Mouse (Mus musculus) myocyte (in vitro differentiated cells): Measurements from ENCODE around the gene Pla2g4a.

ENCODE experiments used
- E2F4 ChIP-seq: IDR thresholded peaks from one replicate; pipeline ENCODE4 v1.6.1; 2011; ENCODE audit warnings: mild to moderate bottlenecking, control low read depth, moderate library complexity; ENCODE audit not compliant: insufficient read depth
- POLR2A ChIP-seq: IDR thresholded peaks from one replicate; pipeline ENCODE4 v1.6.1; 2011; ENCODE audit warnings: low read depth, mild to moderate bottlenecking, control low read depth, moderate library complexity; ENCODE audit not compliant: insufficient read length
- SRF ChIP-seq: IDR thresholded peaks from one replicate; pipeline ENCODE4 v1.6.1; 2011; ENCODE audit warnings: low read depth; ENCODE audit not compliant: control insufficient read depth, insufficient read length
- USF1 ChIP-seq: IDR thresholded peaks from one replicate; pipeline ENCODE4 v1.6.1; 2011; ENCODE audit warnings: low read depth, mild to moderate bottlenecking, control low read depth, moderate library complexity

DNA sequence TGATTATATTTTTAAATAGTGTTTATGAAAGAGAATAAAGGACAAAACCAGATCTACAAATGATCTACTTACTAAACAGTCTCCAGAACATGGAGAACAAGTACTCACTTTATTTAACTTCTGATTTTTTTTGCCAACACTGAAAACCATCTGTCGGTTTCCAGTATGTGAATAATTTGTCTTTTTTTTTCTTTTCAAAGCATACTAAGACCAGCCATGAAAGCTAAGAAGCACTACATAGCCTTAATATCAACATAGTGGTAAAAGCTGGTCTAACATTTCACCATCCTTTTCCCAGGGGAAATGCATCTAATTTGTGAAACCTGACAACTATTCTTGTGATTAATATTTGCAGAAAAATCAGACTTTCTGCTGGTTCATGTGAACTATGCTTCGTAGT, 99.5 kb downstream of the Pla2g4a start:
- no peak for TF ChIP-seq USF1
- TF ChIP-seq POLR2A, result no peak
- TF ChIP-seq E2F4, result no peak
- TF ChIP-seq SRF, result no peak
